Mouse (Mus musculus): ENCODE data around the gene Mitd1.
A peak's percentile ranks its signal among the peaks of the same experiment; 100 is the strongest.

Gene Mitd1

DNA sequence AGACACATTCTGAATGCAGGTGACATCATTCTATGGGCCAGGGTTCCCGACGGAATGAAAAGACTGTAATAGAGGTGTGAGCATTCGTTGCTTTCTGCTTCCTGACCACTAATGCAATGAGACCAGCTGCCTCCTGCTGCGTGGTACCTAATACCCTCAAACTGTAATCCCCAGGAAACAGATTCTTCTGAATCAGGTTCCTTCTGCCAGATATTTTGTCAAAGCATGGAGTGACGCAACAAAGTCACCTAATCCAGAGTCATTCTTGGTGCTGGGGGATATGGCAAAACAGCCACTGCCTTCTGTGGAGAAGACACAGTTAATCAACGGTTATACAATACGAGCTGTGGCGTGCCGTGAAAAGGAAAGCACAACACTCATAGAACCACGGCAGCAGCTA lies 21.6 kb downstream of the Mitd1 start:
- no peak for DNase-seq (ENCODE audit: extremely low read depth, insufficient read length, low spot score)

DNA sequence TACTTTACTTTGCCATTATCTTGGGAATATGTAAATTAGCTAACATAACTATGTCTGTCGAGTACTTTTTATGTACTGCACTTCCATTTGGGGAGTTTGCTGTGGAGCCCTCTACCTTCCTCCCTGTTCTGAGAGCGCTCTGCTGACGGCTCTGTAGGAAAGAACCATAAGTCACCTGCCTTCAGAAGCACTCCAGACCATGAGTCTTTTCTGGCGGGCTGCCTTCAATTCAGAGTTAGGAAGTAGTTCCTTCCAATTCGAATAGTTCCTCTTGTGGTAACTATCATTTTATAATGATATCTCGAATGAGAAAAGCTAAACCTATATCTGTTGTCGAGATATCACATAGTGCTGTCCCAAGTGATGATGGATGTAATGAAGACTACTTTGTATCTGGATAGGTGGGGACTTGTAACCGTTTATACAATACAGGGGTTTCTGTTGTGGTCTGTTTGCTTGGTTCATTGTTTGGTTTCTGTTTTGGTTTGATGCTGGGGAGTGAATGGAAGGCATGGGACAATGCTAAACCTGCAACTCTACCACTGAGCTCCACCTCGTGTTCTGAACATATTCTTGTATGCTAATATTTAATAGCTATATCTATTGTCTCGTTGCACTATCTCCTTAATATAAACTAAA lies 22.4 kb downstream of the Mitd1 start:
- DNase-seq (ENCODE audit: extremely low read depth, insufficient read length, low spot score): no peak

- DNase-seq (ENCODE audit: extremely low read depth, insufficient read length, low spot score): peak; percentile 59
Observed at GRCm38 (mm10) chr1:37867056-37867455, 23.2 kb downstream of the Mitd1 start.

DNA sequence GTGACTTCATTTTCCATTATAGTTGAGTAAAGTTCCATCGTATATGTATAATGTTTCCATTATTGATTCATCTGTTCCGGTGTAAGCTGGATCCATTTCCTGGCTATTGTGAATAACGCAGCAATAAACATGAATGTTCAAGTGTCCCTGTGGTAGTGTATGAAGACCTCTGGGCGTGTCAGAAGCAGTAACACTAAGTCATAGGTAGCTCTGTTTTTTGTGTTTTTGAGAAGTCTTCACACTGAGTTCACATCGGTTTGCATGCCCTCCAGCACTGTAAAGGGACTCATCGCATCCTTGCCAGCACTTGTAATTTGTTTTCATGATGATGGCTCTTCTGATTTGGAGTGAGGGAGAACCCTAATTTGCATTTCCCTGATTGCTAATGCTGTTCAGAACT lies 23.9 kb downstream of the Mitd1 start, which contains the start of gene Tsga10:
TSS of gene Tsga10 (minus strand) at position 144 of the 400 bp plus-strand sequence.
- DNase-seq (ENCODE audit: extremely low read depth, insufficient read length, low spot score): no peak

- no peak for DNase-seq (ENCODE audit: extremely low read depth, insufficient read length, low spot score)
Observed at GRCm38 (mm10) chr1:37865401-37866215, 24.6 kb downstream of the Mitd1 start.

DNA sequence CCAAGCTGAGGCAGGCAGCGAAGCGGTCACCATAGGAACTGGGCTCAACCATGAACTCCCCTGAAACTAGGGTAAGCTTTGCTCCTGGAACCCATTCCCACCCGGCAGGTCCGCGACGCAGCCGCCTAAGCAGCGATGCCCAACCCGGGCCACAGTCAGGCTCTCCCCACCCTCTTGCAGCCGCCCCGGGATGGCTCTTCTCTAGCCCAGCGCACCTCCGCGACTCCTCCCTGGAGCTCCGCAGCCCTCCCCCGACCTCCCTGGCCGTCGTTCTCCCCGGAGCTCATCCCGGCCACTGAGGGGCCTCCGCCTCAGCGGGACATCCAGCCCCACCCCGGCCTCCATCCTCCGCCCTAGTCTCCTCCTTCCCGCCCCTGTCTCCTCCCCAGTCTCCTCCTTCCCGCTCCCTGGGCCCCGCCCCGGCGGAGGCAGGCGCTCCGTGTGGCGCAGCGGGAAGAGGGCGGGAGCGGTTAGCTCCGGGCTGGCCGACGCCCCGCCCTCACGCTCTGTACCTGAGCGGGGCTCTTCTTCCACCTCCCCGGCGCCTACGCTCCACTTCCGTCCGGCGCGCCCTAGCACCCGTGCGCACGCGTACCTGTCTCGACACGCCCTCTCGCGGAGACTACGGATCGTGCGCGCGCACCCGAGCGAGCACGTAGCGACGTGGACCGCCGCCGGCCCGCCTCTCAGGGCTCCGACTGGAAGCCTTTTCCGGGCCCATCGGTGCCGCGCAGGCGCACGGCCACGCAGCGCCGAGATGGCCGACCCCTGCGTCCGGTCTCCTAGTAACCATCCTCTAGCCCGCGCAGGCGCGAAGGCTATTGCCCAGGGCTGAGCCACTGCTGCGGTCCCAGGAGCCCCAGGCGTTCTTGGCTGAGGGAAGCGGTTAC lies 25.5 kb downstream of the Mitd1 start:
- DNase-seq (ENCODE audit: extremely low read depth, insufficient read length, low spot score): peak; percentile 100

GRCm38 (mm10) chr1:37850696-37851095 lies 39.5 kb downstream of the Mitd1 start:
- DNase-seq (ENCODE audit: extremely low read depth, insufficient read length, low spot score): no peak

GRCm38 (mm10) chr1:37846878-37847277 lies 43.3 kb downstream of the Mitd1 start:
- DNase-seq (ENCODE audit: extremely low read depth, insufficient read length, low spot score): no peak

DNA sequence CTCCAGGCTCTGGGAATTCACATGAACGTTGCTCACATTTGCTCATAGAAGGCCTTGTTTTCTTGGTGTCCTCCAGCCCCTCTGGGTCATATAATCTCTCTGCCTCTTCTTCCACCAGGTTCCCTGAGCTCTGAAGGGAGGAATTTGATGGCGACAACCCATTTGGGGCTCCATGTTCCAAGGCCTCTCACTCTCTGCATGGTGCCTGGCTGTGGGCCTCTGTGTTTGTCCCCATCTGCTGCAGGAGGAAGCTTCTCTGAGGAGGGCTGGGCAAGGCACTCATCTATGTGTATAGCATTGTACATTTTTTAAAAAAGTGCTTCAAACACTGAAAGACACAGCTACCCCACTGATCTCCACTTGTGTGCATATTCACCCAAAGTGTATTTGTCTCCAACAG lies 58.5 kb downstream of the Mitd1 start:
- no peak for DNase-seq (ENCODE audit: extremely low read depth, insufficient read length, low spot score)
